Mouse (Mus musculus): ENCODE results near the gene Kif11. TPM values are rescaled to one million over a fixed set of nuclear protein-coding genes. Genes with fewer than 3 reads are reported as not detected.

Kif11 gene
- polyA plus RNA-seq, 1 experiment from 2014 or later, result 30.2 TPM

DNA sequence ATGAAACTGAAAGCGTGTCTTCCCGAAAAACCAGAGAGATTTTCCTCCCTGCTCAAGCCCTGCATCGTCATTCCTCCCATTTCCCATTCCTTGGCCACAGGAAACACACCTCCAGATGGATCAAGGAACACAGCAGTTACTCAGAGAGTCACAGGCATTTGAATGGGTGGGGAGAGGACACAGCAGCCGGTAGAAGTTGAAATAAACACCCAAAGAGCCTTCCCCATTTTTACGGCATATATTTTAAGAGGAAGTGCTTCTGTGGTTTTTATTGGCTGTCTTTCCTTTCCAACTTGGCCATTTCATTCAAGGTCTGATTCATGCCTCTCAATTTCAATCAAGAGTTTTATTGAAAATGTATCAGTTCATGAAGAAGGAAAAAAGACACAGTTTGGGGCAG lies 72.0 kb downstream of the Kif11 start:
- no peak for ATAC-seq
- 82% methylated on average over 5 of the region's 5 CpGs for WGBS

DNA sequence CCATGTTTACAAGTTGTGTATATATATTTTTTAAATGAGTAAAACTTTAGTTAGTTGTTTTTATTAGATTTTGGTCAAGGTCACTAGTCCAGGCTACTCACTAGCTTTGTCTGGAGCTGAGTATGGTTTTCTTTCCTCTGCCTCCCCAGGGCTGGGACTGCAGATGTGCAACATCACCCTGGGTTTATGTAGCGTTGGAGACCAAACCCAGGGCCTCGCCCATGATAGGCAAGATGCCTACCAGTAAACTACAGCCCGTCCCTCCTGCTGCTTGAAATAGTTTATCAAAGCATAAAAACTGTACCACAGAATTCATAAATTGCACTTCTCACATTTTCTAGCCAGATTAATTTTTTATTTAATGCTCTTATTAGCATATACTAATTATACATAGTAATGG lies 73.0 kb downstream of the Kif11 start:
- H3K9ac ChIP-seq (replicated peaks; ENCODE audit: low read depth, low read length), result no peak overlapping the region
- no peaks in the 10 kb centered on the region for H3K4me1 ChIP-seq (replicated peaks; ENCODE audit: control insufficient read depth, insufficient read depth, low read length)
- WGBS, result 98% methylated on average over 3 of the region's 3 CpGs
- no peak overlapping the region for H3K4me3 ChIP-seq (replicated peaks; ENCODE audit: low read length)
- no peaks in the 10 kb centered on the region for H3K9me3 ChIP-seq (ENCODE audit: control insufficient read depth, low read length)
- no peak for ATAC-seq
- no peaks in the 10 kb centered on the region for H3K36me3 ChIP-seq (ENCODE audit: control insufficient read depth, insufficient read depth)
- H3K4me2 ChIP-seq (ENCODE audit: low read length), result no peak overlapping the region
- H3K27ac ChIP-seq (ENCODE audit: low read length), result no peak overlapping the region
- no peaks in the 10 kb centered on the region for H3K27me3 ChIP-seq (replicated peaks; ENCODE audit: control insufficient read depth, insufficient read depth, low read length)

More for the DNA sequence above, 72.0 kb downstream of the Kif11 start:
- Histone ChIP-seq H3K27me3 (replicated peaks; ENCODE audit: control insufficient read depth, insufficient read depth, low read length) (no peaks in the 10 kb centered on the region), H3K9me3 (ENCODE audit: control insufficient read depth, low read length) (no peaks in the 10 kb centered on the region), H3K4me2 (ENCODE audit: low read length) (no peak overlapping the region), H3K9ac (replicated peaks; ENCODE audit: low read depth, low read length) (no peak overlapping the region), H3K4me3 (replicated peaks; ENCODE audit: low read length) (no peak overlapping the region), H3K27ac (ENCODE audit: low read length) (no peak overlapping the region), H3K36me3 (ENCODE audit: control insufficient read depth, insufficient read depth) (no peaks in the 10 kb centered on the region), H3K4me1 (replicated peaks; ENCODE audit: control insufficient read depth, insufficient read depth, low read length) (no peaks in the 10 kb centered on the region)

DNA sequence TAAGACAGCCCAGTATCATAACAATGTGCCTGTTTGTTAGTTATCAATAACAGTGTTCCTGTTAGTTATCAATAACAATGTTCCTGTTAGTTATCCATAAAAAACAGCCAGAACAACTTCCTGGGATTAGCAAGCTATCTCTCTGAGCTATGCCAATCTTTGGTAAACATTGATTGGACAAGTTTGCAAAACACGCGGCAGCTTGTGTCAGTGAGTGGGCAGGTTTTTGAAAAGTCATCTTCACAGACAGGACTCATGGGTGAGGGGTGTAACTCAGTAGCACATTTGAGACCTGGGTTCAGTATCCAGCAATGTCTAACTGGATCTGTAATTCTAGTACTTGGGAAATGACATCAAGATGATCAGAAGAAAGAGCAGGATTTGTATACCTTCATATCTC lies 79.3 kb downstream of the Kif11 start:
- H3K9ac ChIP-seq (replicated peaks; ENCODE audit: low read depth, low read length), result no peak overlapping the region
- no peaks in the 10 kb centered on the region for H3K9me3 ChIP-seq (ENCODE audit: control insufficient read depth, low read length)
- no peak overlapping the region for H3K27ac ChIP-seq (ENCODE audit: low read length)
- no peak for ATAC-seq
- H3K36me3 ChIP-seq (ENCODE audit: control insufficient read depth, insufficient read depth), result no peaks in the 10 kb centered on the region
- no peak overlapping the region for H3K4me3 ChIP-seq (replicated peaks; ENCODE audit: low read length)
- 95% methylated on average over 2 of the region's 2 CpGs for WGBS
- no peaks in the 10 kb centered on the region for H3K27me3 ChIP-seq (replicated peaks; ENCODE audit: control insufficient read depth, insufficient read depth, low read length)
- no peaks in the 10 kb centered on the region for H3K4me1 ChIP-seq (replicated peaks; ENCODE audit: control insufficient read depth, insufficient read depth, low read length)
- no peak overlapping the region for H3K4me2 ChIP-seq (ENCODE audit: low read length)

GRCm38 (mm10) chr19:37455961-37456360 lies 79.8 kb downstream of the Kif11 start:
- H3K9ac ChIP-seq (replicated peaks; ENCODE audit: low read depth, low read length), result no peak overlapping the region
- no peak overlapping the region for H3K4me3 ChIP-seq (replicated peaks; ENCODE audit: low read length)
- H3K27ac ChIP-seq (ENCODE audit: low read length), result no peak overlapping the region
- H3K4me2 ChIP-seq (ENCODE audit: low read length), result no peak overlapping the region
- no peaks in the 10 kb centered on the region for H3K9me3 ChIP-seq (ENCODE audit: control insufficient read depth, low read length)
- H3K36me3 ChIP-seq (ENCODE audit: control insufficient read depth, insufficient read depth), result no peaks in the 10 kb centered on the region
- H3K27me3 ChIP-seq (replicated peaks; ENCODE audit: control insufficient read depth, insufficient read depth, low read length), result no peaks in the 10 kb centered on the region
- no peaks in the 10 kb centered on the region for H3K4me1 ChIP-seq (replicated peaks; ENCODE audit: control insufficient read depth, insufficient read depth, low read length)
- WGBS, result 90% methylated on average over 1 of the region's 1 CpGs
- no peak for ATAC-seq

DNA sequence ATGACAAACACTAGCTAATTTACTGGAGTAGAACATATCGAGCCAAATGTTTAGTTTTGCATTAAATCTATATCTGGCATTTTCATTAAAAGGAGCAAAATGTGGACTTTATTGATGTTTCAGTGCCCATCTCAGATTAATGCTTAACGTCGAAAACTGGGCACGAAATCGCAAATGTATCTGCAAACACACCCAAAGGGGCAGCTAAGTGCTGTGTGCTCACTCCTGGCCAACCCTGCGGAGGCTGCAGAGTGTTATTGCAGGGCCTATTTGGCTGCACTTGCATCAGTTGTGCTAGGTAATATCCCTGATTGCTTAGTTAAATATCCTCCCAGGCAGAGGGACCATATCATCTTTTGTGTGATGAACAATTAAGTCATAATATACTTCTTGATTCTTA lies 81.8 kb downstream of the Kif11 start:
- no peak for ATAC-seq
- Histone ChIP-seq H3K27me3 (replicated peaks; ENCODE audit: control insufficient read depth, insufficient read depth, low read length) (no peaks in the 10 kb centered on the region), H3K36me3 (ENCODE audit: control insufficient read depth, insufficient read depth) (no peaks in the 10 kb centered on the region), H3K9me3 (ENCODE audit: control insufficient read depth, low read length) (no peaks in the 10 kb centered on the region), H3K4me3 (replicated peaks; ENCODE audit: low read length) (no peak overlapping the region), H3K27ac (ENCODE audit: low read length) (no peak overlapping the region), H3K9ac (replicated peaks; ENCODE audit: low read depth, low read length) (no peak overlapping the region), H3K4me1 (replicated peaks; ENCODE audit: control insufficient read depth, insufficient read depth, low read length) (no peaks in the 10 kb centered on the region), H3K4me2 (ENCODE audit: low read length) (no peak overlapping the region)
- 69% methylated on average over 6 of the region's 6 CpGs for WGBS

GRCm38 (mm10) chr19:37466403-37466802 lies 90.2 kb downstream of the Kif11 start:
- ATAC-seq, result no peak
- Histone ChIP-seq H3K9ac (replicated peaks; ENCODE audit: low read depth, low read length) (no peak overlapping the region), H3K9me3 (ENCODE audit: control insufficient read depth, low read length) (no peaks in the 10 kb centered on the region), H3K27me3 (replicated peaks; ENCODE audit: control insufficient read depth, insufficient read depth, low read length) (no peaks in the 10 kb centered on the region), H3K27ac (ENCODE audit: low read length) (no peak overlapping the region), H3K4me1 (replicated peaks; ENCODE audit: control insufficient read depth, insufficient read depth, low read length) (no peaks in the 10 kb centered on the region), H3K4me2 (ENCODE audit: low read length) (no peak overlapping the region), H3K4me3 (replicated peaks; ENCODE audit: low read length) (no peak overlapping the region), H3K36me3 (ENCODE audit: control insufficient read depth, insufficient read depth) (no peaks in the 10 kb centered on the region)
- WGBS, result 86% methylated on average over 3 of the region's 3 CpGs

DNA sequence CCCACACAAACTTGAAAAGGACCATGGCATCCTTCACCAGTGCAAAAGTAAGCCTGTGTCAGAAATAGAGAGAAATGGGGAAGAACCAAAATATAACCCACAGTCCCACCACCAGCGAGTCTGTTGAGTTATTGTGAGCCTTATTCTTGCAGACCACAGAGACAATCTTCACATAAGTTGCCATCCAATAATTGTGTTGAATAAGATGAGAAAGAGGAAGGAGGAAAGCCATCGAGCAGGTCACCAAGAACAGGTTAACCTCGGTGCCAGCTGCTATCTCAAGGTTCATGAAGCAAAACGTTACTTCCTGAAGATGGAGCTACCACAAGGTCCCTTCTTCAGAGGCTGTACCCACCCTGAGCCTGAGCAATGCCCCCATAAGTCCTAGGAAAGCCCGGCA lies 90.8 kb downstream of the Kif11 start:
- H3K4me3 ChIP-seq (replicated peaks; ENCODE audit: low read length), result no peak overlapping the region
- H3K9me3 ChIP-seq (ENCODE audit: control insufficient read depth, low read length), result no peaks in the 10 kb centered on the region
- no peak overlapping the region for H3K9ac ChIP-seq (replicated peaks; ENCODE audit: low read depth, low read length)
- H3K36me3 ChIP-seq (ENCODE audit: control insufficient read depth, insufficient read depth), result no peaks in the 10 kb centered on the region
- WGBS, result 93% methylated on average over 5 of the region's 5 CpGs
- no peak overlapping the region for H3K27ac ChIP-seq (ENCODE audit: low read length)
- ATAC-seq, result no peak
- no peaks in the 10 kb centered on the region for H3K4me1 ChIP-seq (replicated peaks; ENCODE audit: control insufficient read depth, insufficient read depth, low read length)
- H3K4me2 ChIP-seq (ENCODE audit: low read length), result no peak overlapping the region
- H3K27me3 ChIP-seq (replicated peaks; ENCODE audit: control insufficient read depth, insufficient read depth, low read length), result no peaks in the 10 kb centered on the region

DNA sequence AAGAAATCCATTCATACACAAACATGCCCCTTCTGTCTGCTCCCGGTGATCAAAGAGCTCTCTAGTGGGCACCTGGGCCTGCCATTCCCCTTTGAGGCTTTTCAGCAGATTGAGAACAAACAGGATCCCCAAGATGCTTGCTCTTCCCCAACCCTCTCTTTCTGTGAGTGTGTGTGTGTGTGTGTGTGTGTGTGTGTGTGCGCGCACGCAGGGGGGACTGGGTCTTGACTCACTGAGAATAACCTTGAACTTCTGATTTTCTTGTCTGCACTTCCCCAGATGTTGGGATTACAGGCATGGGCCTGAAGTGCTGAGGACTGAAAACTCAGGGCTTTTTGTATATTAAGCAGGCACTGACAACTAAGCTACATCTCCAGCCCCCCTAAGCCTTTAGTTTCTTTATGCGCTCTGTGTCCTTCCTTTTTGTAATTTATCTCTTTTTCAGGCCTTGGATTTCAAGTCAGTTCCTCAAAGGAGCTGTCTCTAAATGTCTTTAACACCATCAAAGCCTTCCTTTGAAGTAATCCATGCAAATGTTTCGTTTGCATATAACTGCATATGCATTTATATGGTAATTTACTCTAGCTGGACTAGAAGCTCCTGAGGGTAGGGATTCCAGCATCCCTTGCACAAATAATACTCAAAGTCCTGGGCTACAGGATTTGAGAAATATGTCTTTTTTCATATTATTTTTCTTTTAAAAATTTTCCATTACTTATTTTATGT lies 92.8 kb downstream of the Kif11 start:
- 61% methylated on average over 6 of the region's 6 CpGs for WGBS
- no peaks in the 10 kb centered on the region for H3K27me3 ChIP-seq (replicated peaks; ENCODE audit: control insufficient read depth, insufficient read depth, low read length)
- H3K27ac ChIP-seq (ENCODE audit: low read length), result no peak overlapping the region
- no peak overlapping the region for H3K9ac ChIP-seq (replicated peaks; ENCODE audit: low read depth, low read length)
- H3K4me1 ChIP-seq (replicated peaks; ENCODE audit: control insufficient read depth, insufficient read depth, low read length), result no peaks in the 10 kb centered on the region
- no peak overlapping the region for H3K4me2 ChIP-seq (ENCODE audit: low read length)
- no peak for ATAC-seq
- H3K4me3 ChIP-seq (replicated peaks; ENCODE audit: low read length), result no peak overlapping the region
- H3K9me3 ChIP-seq (ENCODE audit: control insufficient read depth, low read length), result no peaks in the 10 kb centered on the region
- no peaks in the 10 kb centered on the region for H3K36me3 ChIP-seq (ENCODE audit: control insufficient read depth, insufficient read depth)
